Mouse (Mus musculus): Measurements from ENCODE around the gene Prpsap1. TPM values are rescaled to one million over a fixed set of nuclear protein-coding genes. Genes with fewer than 3 reads are reported as not detected.
A peak's percentile ranks its signal among the peaks of the same experiment; 100 is the strongest.
"Not testable (repeated sequence)": the region's sequence is repeated elsewhere in the genome, so short reads cannot be mapped to it uniquely, and the experiment has no call there.

Gene Prpsap1
- polyA plus RNA-seq, 1 experiment from 2014 or later, result 89.5 TPM

DNA sequence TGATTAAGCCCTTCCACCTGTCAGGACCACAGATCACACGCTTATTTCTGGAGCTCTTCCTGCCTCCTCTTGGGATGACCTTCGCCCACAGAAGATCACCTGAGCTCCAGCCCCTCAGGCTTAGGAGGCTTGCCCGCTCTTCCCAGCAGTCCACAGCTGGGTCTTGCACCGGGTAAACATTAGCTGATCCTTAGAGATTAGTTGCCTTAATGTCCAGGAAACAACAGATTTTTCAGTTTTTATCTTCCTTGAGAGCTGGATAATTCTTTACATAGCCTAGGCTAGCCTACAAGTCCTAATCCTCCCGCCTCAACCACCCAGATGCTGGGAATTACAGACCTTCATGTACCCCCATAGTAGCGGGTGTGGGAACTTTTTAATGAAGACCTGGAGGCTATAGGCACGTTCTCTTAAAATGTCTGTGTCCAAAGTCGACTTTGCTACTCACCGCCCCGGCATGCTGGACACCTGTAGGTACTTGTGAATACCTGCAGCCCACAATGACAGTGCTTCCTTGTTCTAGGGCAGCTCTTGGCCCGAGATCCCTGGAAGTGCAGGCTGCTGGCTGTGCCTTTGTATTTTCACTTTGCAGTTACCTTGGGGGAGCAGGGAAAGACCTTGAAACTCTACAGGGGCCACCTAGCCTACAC, 62.4 kb downstream of the Prpsap1 start:
- TF ChIP-seq EP300 (IDR thresholded peaks at IDR 0.05) (no peak), CTCF (IDR thresholded peaks at IDR 0.05) (no peak)
- ATAC-seq, result no peak
- no peak overlapping the region for H3K27ac ChIP-seq (ENCODE audit: low read length)

DNA sequence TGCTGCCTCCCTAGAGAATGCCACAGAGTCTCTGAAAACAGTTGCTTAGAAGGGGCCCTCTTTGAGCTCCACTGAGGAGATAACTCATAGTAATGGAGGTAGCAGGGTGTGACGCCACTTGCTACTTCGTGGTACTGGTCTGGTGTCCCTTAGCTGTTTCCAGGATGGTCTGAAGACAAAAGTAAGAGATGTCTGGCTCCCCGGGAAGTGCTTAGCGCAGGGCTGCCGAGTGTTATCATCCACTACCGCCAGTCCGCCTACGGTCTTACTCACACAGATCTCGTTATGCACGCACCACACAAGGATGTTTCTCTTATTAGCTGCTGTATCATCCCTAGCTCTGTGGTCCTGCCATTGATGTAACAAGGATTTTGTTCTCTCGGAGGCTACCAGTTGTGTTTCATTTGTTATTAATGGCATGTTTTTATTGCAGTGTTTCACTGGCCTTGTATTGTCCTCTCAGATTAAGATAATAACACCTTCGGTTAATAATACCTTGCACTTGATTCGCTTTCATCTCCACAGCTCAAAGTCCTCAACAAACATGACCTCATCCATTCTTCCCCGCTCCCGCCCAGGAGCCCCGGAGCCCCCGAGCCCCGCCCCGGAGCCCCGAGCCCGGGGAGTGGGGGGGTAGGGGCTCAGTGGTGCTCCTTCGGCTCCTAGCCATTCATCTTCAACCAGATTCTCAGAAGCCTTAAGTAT, 63.1 kb downstream of the Prpsap1 start:
- 24% methylated on average over 22 of the region's 22 CpGs for WGBS
- no peaks in the 10 kb centered on the region for H3K9me3 ChIP-seq (ENCODE audit: low read length)
- peaks cover 7% of the 10 kb centered on the region; the same call in 1 of the 2 replicates for H3K4me1 ChIP-seq (ENCODE audit: insufficient read depth, low read depth, low read length)
- no peaks in the 10 kb centered on the region for H3K36me3 ChIP-seq (ENCODE audit: insufficient read depth, low read length)
- H3K9ac ChIP-seq (replicated peaks; ENCODE audit: low read depth), result 0 out of 2 replicates have a peak overlapping the region, but pooled peaks have one; percentile 23
- H3K4me3 ChIP-seq (ENCODE audit: low read depth, low read length), result no peak overlapping the region
- ATAC-seq (no peak), DNase-seq (ENCODE audit: low spot score) (no peak)
- TF ChIP-seq EP300 (IDR thresholded peaks at IDR 0.05), result no peak
- no peak for TF ChIP-seq CTCF (IDR thresholded peaks at IDR 0.05)
- H3K27ac ChIP-seq (ENCODE audit: low read length), result no peak overlapping the region
- H3K4me2 ChIP-seq (replicated peaks; ENCODE audit: low read depth, low read length), result no peak overlapping the region
- H3K27me3 ChIP-seq (replicated peaks; ENCODE audit: insufficient read depth, low read length), result no peaks in the 10 kb centered on the region

More for the DNA sequence above, 62.4 kb downstream of the Prpsap1 start:
- Histone ChIP-seq H3K36me3 (ENCODE audit: insufficient read depth, low read length) (no peaks in the 10 kb centered on the region), H3K4me3 (ENCODE audit: low read depth, low read length) (no peak overlapping the region), H3K4me1 (ENCODE audit: insufficient read depth, low read depth, low read length) (peaks cover 7% of the 10 kb centered on the region; the same call in 1 of the 2 replicates), H3K4me2 (replicated peaks; ENCODE audit: low read depth, low read length) (no peak overlapping the region), H3K9me3 (ENCODE audit: low read length) (no peaks in the 10 kb centered on the region), H3K27me3 (replicated peaks; ENCODE audit: insufficient read depth, low read length) (no peaks in the 10 kb centered on the region), H3K9ac (replicated peaks; ENCODE audit: low read depth) (0 out of 2 replicates have a peak overlapping the region, but pooled peaks have one; percentile 23)
- 36% methylated on average over 11 of the region's 11 CpGs for WGBS
- DNase-seq (ENCODE audit: low spot score), result peak; percentile 44

DNA sequence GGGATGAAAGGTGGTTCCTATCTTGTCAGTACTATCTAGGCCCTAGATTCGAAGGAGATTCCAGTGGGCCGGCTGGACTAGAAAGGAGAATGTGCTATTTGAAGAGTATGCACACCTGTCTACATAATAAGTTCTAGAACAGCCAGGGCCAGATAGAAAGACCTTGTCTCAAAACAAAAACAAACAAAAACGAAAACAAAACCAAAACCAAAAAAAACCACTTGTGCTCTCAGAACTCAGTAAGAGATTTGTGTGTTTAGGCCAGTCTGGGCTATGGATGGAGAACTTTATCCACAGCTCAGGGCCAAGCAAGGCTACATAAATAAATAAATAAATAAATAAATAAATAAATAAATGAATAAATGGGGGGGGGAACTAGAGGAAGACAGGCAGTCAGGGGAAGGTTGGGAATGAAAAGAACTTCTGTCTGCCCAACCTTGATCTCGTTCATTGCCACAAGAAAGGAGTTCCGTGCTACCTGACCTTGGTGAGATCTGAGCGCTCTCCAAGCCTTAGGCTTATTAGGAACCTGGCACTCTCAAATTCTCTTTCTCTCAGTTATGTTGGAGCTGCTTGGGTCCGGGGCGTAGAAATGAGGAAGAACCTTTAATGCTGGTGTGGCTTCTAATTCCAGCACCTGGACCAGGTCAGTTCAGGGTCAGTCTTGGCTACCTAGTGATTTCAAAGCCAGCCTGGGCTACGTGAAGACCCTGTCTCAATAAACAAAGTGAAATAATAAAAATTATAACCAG, 64.0 kb downstream of the Prpsap1 start:
- no peak overlapping the region for H3K4me3 ChIP-seq (ENCODE audit: low read depth, low read length)
- no peaks in the 10 kb centered on the region for H3K9me3 ChIP-seq (ENCODE audit: low read length)
- H3K9ac ChIP-seq (replicated peaks; ENCODE audit: low read depth), result no peak overlapping the region
- 78% methylated on average over 9 of the region's 9 CpGs for WGBS
- H3K27ac ChIP-seq (ENCODE audit: low read length), result no peak overlapping the region
- H3K36me3 ChIP-seq (ENCODE audit: insufficient read depth, low read length), result no peaks in the 10 kb centered on the region
- peaks cover 3% of the 10 kb centered on the region; the same call in 1 of the 2 replicates for H3K4me1 ChIP-seq (ENCODE audit: insufficient read depth, low read depth, low read length)
- H3K27me3 ChIP-seq (replicated peaks; ENCODE audit: insufficient read depth, low read length), result no peaks in the 10 kb centered on the region
- TF ChIP-seq CTCF (IDR thresholded peaks at IDR 0.05) (no peak), EP300 (IDR thresholded peaks at IDR 0.05) (no peak)
- ATAC-seq, result no peak
- H3K4me2 ChIP-seq (replicated peaks; ENCODE audit: low read depth, low read length), result no peak overlapping the region
- DNase-seq (ENCODE audit: low spot score), result no peak

DNA sequence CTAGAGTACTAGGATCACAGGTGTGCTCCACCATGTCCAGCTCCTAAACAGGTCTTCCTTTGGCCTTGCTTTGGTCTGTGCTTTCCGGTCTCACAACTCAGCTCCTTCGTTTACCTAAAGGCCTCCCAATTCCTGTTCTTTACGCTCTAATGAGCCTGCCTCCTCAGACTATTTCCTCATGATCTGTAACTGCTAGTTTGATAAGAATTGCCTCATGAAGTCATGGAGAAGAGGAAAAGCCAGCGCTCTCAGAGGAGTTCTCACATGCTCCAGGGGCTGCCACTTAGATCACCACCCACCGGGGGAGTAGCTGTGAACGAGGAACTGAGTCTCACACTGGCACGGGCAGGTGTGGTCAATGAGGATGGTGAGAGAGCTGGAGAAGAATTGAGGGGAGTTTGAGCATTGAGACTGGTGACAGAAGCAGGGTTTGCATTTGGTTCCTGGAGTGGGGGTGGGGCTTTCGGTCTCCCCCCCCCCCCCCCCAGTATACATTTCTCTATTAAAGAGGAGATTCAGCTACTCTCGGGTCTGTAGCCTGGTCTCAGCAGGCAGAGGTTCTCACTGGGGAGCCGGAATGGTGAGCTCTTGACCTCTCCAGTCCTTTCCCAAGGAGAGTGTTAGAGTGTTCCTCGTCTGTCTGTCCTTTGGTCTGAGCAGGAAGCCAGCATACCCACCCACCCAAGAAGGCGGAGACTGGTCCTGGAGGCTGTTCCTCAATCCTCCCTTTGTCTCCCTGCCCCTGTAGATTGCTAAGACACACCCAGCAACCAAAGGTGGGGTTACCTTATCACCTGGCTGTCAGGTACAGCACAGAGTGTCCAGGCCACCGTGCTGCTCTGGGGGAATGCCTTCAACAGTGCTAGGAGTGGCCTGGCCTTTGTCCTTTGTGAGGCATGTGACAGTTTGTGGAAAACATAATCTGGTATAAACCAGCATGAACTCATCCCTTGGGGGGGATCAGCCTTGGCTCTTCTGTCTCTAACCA, 64.8 kb downstream of the Prpsap1 start:
- TF ChIP-seq EP300 (IDR thresholded peaks at IDR 0.05) (0 out of 2 replicates have a peak, but pooled peaks have one; percentile 43), CTCF (IDR thresholded peaks at IDR 0.05) (no peak)
- ATAC-seq (no peak), DNase-seq (ENCODE audit: low spot score) (peak; percentile 34)
- Histone ChIP-seq H3K4me2 (replicated peaks; ENCODE audit: low read depth, low read length) (no peak overlapping the region), H3K27me3 (replicated peaks; ENCODE audit: insufficient read depth, low read length) (no peaks in the 10 kb centered on the region), H3K36me3 (ENCODE audit: insufficient read depth, low read length) (no peaks in the 10 kb centered on the region), H3K4me1 (ENCODE audit: insufficient read depth, low read depth, low read length) (0 out of 2 replicates have a peak, but pooled peaks cover 3% of the 10 kb centered on the region), H3K9me3 (ENCODE audit: low read length) (no peaks in the 10 kb centered on the region), H3K27ac (ENCODE audit: low read length) (no peak overlapping the region), H3K4me3 (ENCODE audit: low read depth, low read length) (no peak overlapping the region), H3K9ac (replicated peaks; ENCODE audit: low read depth) (no peak overlapping the region)
- WGBS, result 24% methylated on average over 11 of the region's 13 CpGs

DNA sequence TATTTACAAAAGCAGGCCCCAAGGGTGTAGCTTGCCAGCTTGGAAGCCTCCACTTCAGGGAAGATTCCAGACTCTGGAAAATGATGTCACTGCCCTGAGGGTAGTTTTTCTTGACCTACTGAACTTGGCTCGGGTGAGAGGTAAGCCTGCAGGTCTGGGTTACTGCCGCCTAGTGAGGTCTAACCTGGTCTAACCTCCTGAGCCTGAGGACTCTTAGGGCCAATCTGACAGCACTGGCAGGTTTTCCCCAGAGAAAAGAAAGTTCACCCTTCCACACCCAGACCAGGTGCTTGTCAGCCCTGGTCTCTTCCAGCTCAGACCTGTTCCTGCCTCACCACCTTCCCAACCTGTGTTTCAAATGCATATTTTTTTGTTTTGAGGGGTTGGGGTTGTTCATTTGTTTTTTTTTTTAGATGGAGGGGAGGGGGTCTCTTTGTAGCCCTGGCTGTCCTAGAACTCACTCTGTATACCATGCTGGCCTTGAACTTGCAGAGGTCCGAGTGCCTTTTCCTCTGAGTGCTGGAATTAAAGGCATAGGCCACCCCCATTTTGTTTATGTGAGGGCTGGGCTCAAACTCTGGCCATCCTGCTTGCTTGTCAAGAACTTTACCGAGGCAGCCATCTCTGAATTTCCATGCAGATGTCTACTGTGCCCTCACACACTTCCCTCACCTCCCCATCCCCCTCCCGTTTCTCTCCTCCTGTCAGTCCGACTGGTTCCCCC, 67.0 kb downstream of the Prpsap1 start:
- Histone ChIP-seq H3K36me3 (ENCODE audit: insufficient read depth, low read length) (no peaks in the 10 kb centered on the region), H3K27ac (ENCODE audit: low read length) (no peak overlapping the region), H3K4me3 (ENCODE audit: low read depth, low read length) (no peak overlapping the region), H3K9ac (replicated peaks; ENCODE audit: low read depth) (no peak overlapping the region), H3K4me2 (replicated peaks; ENCODE audit: low read depth, low read length) (no peak overlapping the region), H3K9me3 (ENCODE audit: low read length) (no peaks in the 10 kb centered on the region), H3K27me3 (replicated peaks; ENCODE audit: insufficient read depth, low read length) (no peaks in the 10 kb centered on the region), H3K4me1 (ENCODE audit: insufficient read depth, low read depth, low read length) (0 out of 2 replicates have a peak, but pooled peaks cover 3% of the 10 kb centered on the region)
- ATAC-seq (no peak), DNase-seq (ENCODE audit: low spot score) (no peak)
- WGBS, result 68% methylated on average over 6 of the region's 6 CpGs
- TF ChIP-seq EP300 (IDR thresholded peaks at IDR 0.05), result no peak
- no peak for TF ChIP-seq CTCF (IDR thresholded peaks at IDR 0.05)

DNA sequence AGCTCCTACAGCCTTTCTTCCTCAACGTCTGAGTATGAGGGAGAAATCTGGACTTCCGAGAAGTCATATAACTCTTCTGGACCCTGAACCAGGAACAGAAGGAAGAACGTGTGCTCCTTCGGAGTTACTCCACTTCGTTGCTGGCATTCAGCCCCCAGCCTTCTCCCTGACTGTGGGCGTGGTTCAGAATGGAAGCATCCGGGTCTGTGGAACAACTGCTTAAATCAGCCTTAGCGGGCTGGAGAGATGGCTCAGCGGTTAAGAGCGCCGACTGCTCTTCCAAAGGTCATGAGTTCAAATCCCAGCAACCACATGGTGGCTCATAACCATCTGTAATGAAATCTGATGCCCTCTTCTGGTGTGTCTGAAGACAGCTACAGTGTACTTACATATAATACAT, 67.7 kb downstream of the Prpsap1 start:
- H3K27ac ChIP-seq (ENCODE audit: low read length); H3K36me3 ChIP-seq (ENCODE audit: insufficient read depth, low read length); H3K4me1 ChIP-seq (ENCODE audit: insufficient read depth, low read depth, low read length); H3K27me3 ChIP-seq (replicated peaks; ENCODE audit: insufficient read depth, low read length); DNase-seq (ENCODE audit: low spot score); ATAC-seq; H3K4me2 ChIP-seq (replicated peaks; ENCODE audit: low read depth, low read length); H3K9me3 ChIP-seq (ENCODE audit: low read length); H3K9ac ChIP-seq (replicated peaks; ENCODE audit: low read depth); H3K4me3 ChIP-seq (ENCODE audit: low read depth, low read length): not testable (repeated sequence)
- WGBS, result 71% methylated on average over 11 of the region's 11 CpGs

Data from lung, postnatal 0 days (tissue).